Mouse (Mus musculus) hindbrain, embryonic 16.5 days (tissue): ENCODE measurements around the gene Hdac5. TPM values are rescaled to one million over a fixed set of nuclear protein-coding genes. Genes with fewer than 3 reads are reported as not detected.
A peak's percentile ranks its signal among the peaks of the same experiment; 100 is the strongest.

ENCODE experiments used
- ATAC-seq: fragments of 200-750 bp; cut with Nextera tagmentation; 2 replicates; pipeline ENCODE4 v1.8.0; 2017; ENCODE audit warnings: moderate TSS enrichment, moderate library complexity
- H3K27ac ChIP-seq: fragments of 300-500 bp; sonication (generic); 2 replicates; pipeline ENCODE4 v1.5.1; 2014; ENCODE audit warnings: low read depth, mild to moderate bottlenecking, control low read depth, low read length, moderate library complexity
- H3K27me3 ChIP-seq: fragments of 300-500 bp; sonication (generic); replicated peaks from 2 replicates; pipeline ENCODE4 v1.6.1; 2014; ENCODE audit warnings: low read length; ENCODE audit not compliant: control insufficient read depth, insufficient read depth
- H3K36me3 ChIP-seq: fragments of 300-500 bp; sonication (generic); 2 replicates; pipeline ENCODE4 v1.6.1; 2014; ENCODE audit warnings: mild to moderate bottlenecking, low read length, moderate library complexity, mixed read lengths; ENCODE audit not compliant: control insufficient read depth, insufficient read depth
- H3K4me1 ChIP-seq: fragments of 300-500 bp; sonication (generic); 2 replicates; pipeline ENCODE4 v1.6.1; 2014; ENCODE audit warnings: low read depth, low read length; ENCODE audit not compliant: control insufficient read depth, insufficient read depth
- H3K4me2 ChIP-seq: fragments of 300-500 bp; sonication (generic); 2 replicates; pipeline ENCODE4 v1.6.1; 2014; ENCODE audit warnings: mild to moderate bottlenecking, low read length, control low read depth, moderate library complexity
- H3K4me3 ChIP-seq: fragments of 300-500 bp; sonication (generic); 2 replicates; pipeline ENCODE4 v1.5.1; 2014; ENCODE audit warnings: mild to moderate bottlenecking, low read length, control low read depth, moderate library complexity
- H3K9ac ChIP-seq: fragments of 300-500 bp; sonication (generic); 2 replicates; pipeline ENCODE4 v1.6.1; 2014; ENCODE audit warnings: low read depth, mild to moderate bottlenecking, control low read depth, low read length, moderate library complexity
- H3K9me3 ChIP-seq: fragments of 300-500 bp; sonication (generic); 2 replicates; pipeline ENCODE4 v1.6.1; 2014; ENCODE audit warnings: mild to moderate bottlenecking, low read length, moderate library complexity; ENCODE audit not compliant: control insufficient read depth
- WGBS: fragments of 180-500 bp; shearing (Covaris S2); extraction: QIAGEN DNeasy Blood & Tissue Kit; methylation state at CpG from one replicate; pipeline ENCODE4 v1.1.7; 2014; 5-methylcytosine and 5-hydroxymethylcytosine counted together
- polyA plus RNA-seq: library from polyadenylated mRNA; unstranded; fragments of >200 nt; fragmentation: Nextera tagmentation; extraction: Ambion mirVana; gene quantifications from 2 replicates; pipeline ENCODE4 v1.2.1, GENCODE M21; 2015

Gene Hdac5
- polyA plus RNA-seq, 1 experiment from 2014 or later = 75.8 TPM

DNA sequence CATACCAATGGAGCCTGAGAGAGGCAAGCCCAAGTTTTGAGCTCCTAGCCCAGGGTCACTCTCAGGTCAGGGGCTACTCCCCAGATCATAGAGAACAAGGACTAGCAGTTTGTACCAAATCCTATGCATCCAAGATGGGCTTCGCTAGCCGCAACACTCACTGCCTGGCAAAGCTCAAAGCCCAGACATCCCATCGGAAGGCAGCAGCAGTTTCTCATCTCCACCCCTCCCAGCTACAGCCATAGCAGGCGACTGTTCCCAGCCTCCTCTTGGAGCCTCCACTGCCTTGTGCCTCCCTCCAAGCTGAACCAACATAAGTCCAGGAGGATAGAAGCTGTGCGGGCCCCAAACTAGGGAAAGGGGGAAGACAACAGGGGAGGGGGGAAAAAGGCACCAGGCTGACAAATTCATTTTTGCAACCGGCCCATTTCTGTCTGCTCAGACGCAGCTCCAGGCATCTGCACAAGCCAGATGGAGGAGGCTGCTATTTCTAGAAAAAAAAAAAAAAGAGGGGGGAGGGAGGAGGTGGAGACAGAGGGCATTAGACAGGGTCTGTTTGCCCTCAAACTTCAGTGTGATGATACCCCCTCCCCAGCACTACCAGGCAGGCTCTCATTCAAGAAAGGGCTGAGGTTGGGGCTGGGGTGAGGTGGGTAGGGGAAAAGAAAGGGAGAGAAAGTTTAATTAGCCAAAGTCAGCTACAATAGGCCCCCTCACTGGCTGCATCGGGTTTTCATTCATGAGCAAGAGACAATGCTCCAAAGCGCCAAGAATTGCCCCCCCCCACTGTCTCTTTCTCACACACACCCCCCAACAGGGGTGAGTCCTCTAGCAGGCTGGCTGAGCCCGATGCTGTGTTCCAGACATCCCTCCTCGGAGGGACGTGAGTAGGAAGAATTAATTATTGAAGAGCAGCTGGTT lies 2.4 kb downstream of the Hdac5 start:
- peaks cover 49% of the 10 kb centered on the region for H3K4me1 ChIP-seq
- H3K27me3 ChIP-seq = no peaks in the 10 kb centered on the region
- peak overlapping the region; percentile 58 for H3K9ac ChIP-seq
- peak; percentile 9; the same call in 1 of the 2 replicates for ATAC-seq
- no peaks in the 10 kb centered on the region for H3K36me3 ChIP-seq
- peak overlapping the region; percentile 4; the same call in 1 of the 2 replicates for H3K27ac ChIP-seq
- H3K4me2 ChIP-seq = peak overlapping the region; percentile 63
- H3K4me3 ChIP-seq = peak overlapping the region; percentile 84
- WGBS = 7% methylated on average over 12 of the region's 12 CpGs
- no peaks in the 10 kb centered on the region for H3K9me3 ChIP-seq

DNA sequence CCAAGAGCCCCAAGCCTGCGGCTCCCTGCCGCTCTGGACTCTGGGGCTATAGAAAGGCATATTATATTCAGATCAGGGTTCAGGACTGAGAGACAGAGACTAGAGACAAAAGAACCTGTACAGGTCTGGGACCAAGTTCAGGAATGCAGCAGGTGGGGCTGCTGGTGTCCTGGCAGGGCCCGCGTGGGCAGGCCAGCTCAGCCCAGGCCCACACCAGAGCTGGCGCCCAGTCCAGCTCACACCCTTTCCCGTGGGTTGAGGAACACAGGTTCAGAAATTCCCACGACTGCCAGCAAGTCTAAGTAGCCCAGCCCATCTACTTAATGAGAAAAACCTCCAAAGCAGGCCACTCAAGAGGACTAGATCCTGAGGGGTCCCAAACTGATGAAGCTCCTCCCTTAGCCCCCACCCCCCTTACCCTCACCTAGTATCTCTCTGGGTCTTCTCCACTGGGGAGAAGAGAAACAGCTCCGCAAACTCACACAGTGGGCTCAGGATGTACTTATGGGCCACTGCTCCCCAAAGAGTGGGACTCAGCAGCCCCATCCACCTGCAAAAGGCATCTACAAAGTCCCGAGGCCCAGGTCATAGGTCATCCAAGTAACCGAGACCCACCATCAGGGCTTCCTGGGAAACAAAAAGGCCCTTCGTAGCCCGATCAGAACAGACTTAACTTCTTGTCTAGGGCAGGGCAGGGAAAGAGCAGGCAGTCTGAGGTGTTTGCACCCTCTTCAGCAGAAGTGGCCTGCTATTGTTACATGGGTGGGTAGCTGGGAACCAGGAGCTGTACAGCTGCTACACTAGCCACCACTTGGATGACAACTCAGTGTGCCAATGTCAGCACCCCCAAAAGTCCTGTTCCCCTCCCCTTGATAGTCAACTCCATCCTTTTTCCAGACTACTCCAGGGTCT lies 3.6 kb downstream of the Hdac5 start:
- WGBS = 57% methylated on average over 12 of the region's 12 CpGs
- H3K27me3 ChIP-seq = no peaks in the 10 kb centered on the region
- H3K27ac ChIP-seq = no peak overlapping the region
- H3K36me3 ChIP-seq = no peaks in the 10 kb centered on the region
- no peaks in the 10 kb centered on the region for H3K9me3 ChIP-seq
- peak overlapping the region; percentile 33 for H3K9ac ChIP-seq
- H3K4me3 ChIP-seq = no peak overlapping the region
- H3K4me1 ChIP-seq = peaks cover 51% of the 10 kb centered on the region
- peak overlapping the region; percentile 63; the same call in 1 of the 2 replicates for H3K4me2 ChIP-seq
- no peak for ATAC-seq

DNA sequence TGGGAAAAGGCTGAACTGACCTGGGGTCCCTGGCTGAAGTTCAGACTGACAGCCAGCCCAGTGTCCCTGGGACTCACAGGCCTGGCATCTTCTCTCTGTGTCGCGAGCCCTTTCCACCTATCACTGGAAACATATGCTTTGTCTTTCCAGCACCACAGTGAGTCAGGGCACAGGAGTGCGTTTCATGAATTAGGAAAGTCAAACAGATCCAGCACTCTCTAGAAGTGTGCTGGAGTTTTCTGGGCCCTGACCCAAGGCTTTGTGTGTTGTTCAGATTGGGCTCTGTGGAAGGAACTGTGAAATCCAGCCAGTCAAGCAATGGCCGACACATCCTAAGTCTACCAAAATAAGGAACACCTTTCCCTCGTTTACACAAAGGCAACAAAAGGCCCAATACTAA lies 4.7 kb downstream of the Hdac5 start:
- no peak for ATAC-seq
- no peaks in the 10 kb centered on the region for H3K36me3 ChIP-seq
- peak overlapping the region; percentile 51 for H3K4me2 ChIP-seq
- no peaks in the 10 kb centered on the region for H3K9me3 ChIP-seq
- H3K4me3 ChIP-seq = no peak overlapping the region
- H3K27me3 ChIP-seq = no peaks in the 10 kb centered on the region
- no peak overlapping the region for H3K27ac ChIP-seq
- H3K4me1 ChIP-seq = peaks cover 51% of the 10 kb centered on the region
- H3K9ac ChIP-seq = peak overlapping the region; percentile 45; the same call in 1 of the 2 replicates
- WGBS = 62% methylated on average over 5 of the region's 5 CpGs

DNA sequence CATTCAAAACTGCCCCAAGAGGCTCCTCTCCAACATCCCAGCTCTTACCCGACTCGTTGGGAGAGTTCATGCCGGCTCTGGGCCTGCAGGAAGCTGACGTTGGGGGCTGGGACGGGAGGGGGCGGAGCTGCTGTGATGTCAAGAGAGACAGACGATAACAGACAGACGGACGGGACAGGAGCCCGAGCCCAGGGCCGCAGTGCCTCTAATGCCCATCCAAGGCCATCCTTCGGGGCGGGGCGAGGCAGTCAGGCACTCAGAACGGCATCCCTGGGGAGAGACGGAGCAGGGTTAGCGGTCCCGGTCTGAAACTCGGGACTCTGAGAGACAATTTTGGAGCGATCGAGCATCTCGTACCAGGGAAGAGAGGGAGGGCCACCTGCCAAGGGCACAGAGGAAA lies 5.3 kb downstream of the Hdac5 start:
- Histone ChIP-seq H3K4me1 (peaks cover 55% of the 10 kb centered on the region), H3K4me3 (peak overlapping the region; percentile 23), H3K36me3 (no peaks in the 10 kb centered on the region), H3K4me2 (peak overlapping the region; percentile 51), H3K9me3 (no peaks in the 10 kb centered on the region), H3K27me3 (no peaks in the 10 kb centered on the region), H3K9ac (peak overlapping the region; percentile 45; the same call in 1 of the 2 replicates), H3K27ac (no peak overlapping the region)
- 7% methylated on average over 22 of the region's 22 CpGs for WGBS
- no peak for ATAC-seq

DNA sequence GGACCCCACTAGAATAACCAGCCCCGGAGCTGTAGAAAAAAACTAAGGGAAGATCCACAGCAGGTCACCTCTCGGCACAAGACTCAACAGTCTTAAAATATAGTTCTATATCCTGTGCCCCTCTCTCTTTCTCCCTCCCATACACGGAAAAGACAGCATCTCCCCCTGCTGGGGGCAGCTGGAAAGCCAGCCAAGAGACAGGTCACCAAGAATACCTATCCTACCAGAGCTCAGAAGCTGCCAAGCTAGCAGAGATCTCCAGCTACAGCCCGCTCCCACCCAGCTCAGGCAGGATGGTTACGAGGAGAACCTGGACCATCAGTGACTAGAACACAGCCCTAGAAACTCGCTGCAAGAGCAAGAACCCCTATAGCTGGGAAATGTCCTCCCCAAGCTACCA lies 6.8 kb downstream of the Hdac5 start:
- H3K27me3 ChIP-seq = no peaks in the 10 kb centered on the region
- H3K4me2 ChIP-seq = no peak overlapping the region
- H3K4me1 ChIP-seq = peaks cover 64% of the 10 kb centered on the region
- 45% methylated on average over 6 of the region's 6 CpGs for WGBS
- no peak overlapping the region for H3K27ac ChIP-seq
- peak overlapping the region; percentile 24; the same call in 1 of the 2 replicates for H3K9ac ChIP-seq
- H3K4me3 ChIP-seq = no peak overlapping the region
- no peaks in the 10 kb centered on the region for H3K36me3 ChIP-seq
- no peak for ATAC-seq
- H3K9me3 ChIP-seq = no peaks in the 10 kb centered on the region

DNA sequence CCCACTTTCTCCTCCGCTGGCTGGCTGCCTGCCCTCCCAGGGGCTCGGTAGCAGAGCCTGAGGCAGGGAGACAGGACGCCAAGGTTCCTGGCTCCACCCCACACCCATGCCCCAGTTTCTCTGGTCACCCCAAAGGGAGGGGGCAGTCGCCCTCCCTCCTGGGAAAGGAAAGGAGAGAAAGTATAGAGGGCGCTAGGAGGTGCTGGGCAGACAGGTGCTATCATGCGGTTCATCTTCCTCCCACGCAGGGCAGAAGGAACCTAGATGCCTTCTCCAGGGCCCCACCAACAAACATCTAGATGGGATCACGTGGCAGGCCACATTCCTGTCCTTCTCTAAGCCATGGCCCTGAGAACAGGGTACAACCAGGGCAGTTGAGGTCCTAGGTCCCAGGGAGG lies 8.0 kb downstream of the Hdac5 start:
- WGBS = 82% methylated on average over 8 of the region's 8 CpGs
- Histone ChIP-seq H3K27me3 (no peaks in the 10 kb centered on the region), H3K4me2 (no peak overlapping the region), H3K4me3 (no peak overlapping the region), H3K4me1 (peaks cover 63% of the 10 kb centered on the region), H3K27ac (no peak overlapping the region), H3K36me3 (no peaks in the 10 kb centered on the region), H3K9ac (no peak overlapping the region), H3K9me3 (no peaks in the 10 kb centered on the region)
- ATAC-seq = no peak

DNA sequence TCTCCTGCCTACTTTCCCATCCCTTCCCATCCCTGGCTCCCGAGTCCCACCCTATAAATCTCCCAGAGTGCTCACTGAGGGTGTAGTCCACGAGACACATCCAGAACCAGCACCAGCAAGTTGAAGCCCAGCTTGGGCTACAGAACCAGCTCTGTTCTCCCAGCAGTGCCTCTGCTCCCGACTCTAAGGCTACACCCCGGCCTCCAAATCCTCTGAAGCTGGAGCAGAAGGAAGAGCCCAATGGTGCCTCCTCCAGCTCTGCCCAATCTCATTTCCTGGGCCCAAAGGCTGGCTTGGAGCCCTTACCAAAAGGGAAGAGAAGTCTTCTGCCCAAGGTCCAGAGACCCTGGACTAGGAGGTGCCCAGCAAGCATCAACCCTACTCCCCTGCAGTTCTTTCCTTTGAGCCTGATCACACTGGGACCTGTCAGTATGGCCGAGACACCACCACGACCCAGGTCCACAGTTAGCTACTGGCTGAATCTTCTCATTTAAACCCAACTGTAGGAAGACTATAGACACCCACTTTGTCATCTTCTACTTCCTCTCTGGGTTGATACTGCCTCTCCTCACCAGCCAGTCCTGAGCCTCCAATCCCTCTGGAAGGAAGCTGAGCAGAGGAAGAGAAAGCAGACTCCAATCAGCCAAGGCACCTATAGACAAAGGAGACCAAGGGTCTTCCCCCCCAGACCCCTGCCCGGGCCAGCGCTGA lies 8.6 kb downstream of the Hdac5 start:
- H3K9ac ChIP-seq = no peak overlapping the region
- no peak for ATAC-seq
- H3K4me2 ChIP-seq = no peak overlapping the region
- no peak overlapping the region for H3K27ac ChIP-seq
- H3K4me1 ChIP-seq = peaks cover 62% of the 10 kb centered on the region
- no peaks in the 10 kb centered on the region for H3K36me3 ChIP-seq
- no peaks in the 10 kb centered on the region for H3K27me3 ChIP-seq
- WGBS = 85% methylated on average over 8 of the region's 8 CpGs
- no peak overlapping the region for H3K4me3 ChIP-seq
- no peaks in the 10 kb centered on the region for H3K9me3 ChIP-seq

DNA sequence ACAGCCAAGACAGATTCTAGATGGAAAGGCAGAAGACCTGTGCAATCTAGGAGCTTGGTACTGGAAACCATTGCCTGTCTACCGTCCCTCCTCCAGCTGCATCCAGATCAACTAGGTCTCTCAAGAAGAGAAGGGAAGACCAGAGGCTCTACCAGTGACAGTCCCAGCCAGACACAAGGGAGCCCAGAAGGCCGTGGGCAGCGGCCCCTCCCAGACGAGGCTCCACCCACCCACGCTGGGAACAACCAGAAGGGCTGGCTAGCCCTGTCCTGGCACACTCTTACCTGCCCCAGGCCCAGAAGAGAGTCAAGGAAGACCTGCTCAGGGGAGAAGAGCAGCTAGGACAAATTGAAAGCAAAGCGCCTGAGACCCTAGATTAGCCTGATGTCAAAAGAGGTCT lies 9.5 kb downstream of the Hdac5 start:
- Histone ChIP-seq H3K9ac (no peak overlapping the region), H3K27me3 (no peaks in the 10 kb centered on the region), H3K4me2 (no peak overlapping the region), H3K9me3 (no peaks in the 10 kb centered on the region), H3K4me3 (no peak overlapping the region), H3K27ac (no peak overlapping the region), H3K36me3 (no peaks in the 10 kb centered on the region), H3K4me1 (peaks cover 63% of the 10 kb centered on the region)
- WGBS = 70% methylated on average over 6 of the region's 6 CpGs
- no peak for ATAC-seq
